8 mouse cellular contexts compared by ENCODE assay signal in genomic region chrX:141475566-141476327, GRCm38 (mm10). TPM values are rescaled to one million over a fixed set of nuclear protein-coding genes. Genes with fewer than 3 reads are reported as not detected.
A peak's percentile ranks its signal among the peaks of the same experiment; 100 is the strongest.
DNase-seq lines count a peak whose midpoint lies in the region; ATAC-seq lines count a peak whose summit lies in the region.

No protein-coding gene starts in this region.

- no peaks in the 10 kb centered on the region for H3K9me3 ChIP-seq in embryonic facial prominence, embryonic 13.5 days
- no peaks in the 10 kb centered on the region for H3K9me3 ChIP-seq in hindbrain, embryonic 10.5 days
- H3K9me3 ChIP-seq in limb, embryonic 13.5 days: no peaks in the 10 kb centered on the region
- no peaks in the 10 kb centered on the region for H3K9me3 ChIP-seq in midbrain, embryonic 16.5 days (replicated peaks; ENCODE audit: control insufficient read depth, low read length, poor library complexity, severe bottlenecking)

- no peaks in the 10 kb centered on the region for H3K36me3 ChIP-seq in embryonic facial prominence, embryonic 13.5 days
- no peaks in the 10 kb centered on the region for H3K36me3 ChIP-seq in hindbrain, embryonic 10.5 days
- no peaks in the 10 kb centered on the region for H3K36me3 ChIP-seq in limb, embryonic 13.5 days
- H3K36me3 ChIP-seq in midbrain, embryonic 16.5 days (ENCODE audit: control insufficient read depth, insufficient read depth, low read length): no peaks in the 10 kb centered on the region

- H3K27ac ChIP-seq in embryonic facial prominence, embryonic 13.5 days: 0 out of 2 replicates have a peak overlapping the region, but pooled peaks have one; percentile 16
- H3K27ac ChIP-seq in hindbrain, embryonic 10.5 days: peak overlapping the region; percentile 87
- no peak overlapping the region for H3K27ac ChIP-seq in limb, embryonic 13.5 days
- H3K27ac ChIP-seq in midbrain, embryonic 16.5 days (ENCODE audit: low read length): no peak overlapping the region

- 23% methylated on average over 14 of the region's 14 CpGs for WGBS in embryonic facial prominence, embryonic 13.5 days
- WGBS in hindbrain, embryonic 10.5 days: 22% methylated on average over 14 of the region's 14 CpGs
- WGBS in limb, embryonic 13.5 days: 18% methylated on average over 14 of the region's 14 CpGs
- 23% methylated on average over 14 of the region's 14 CpGs for WGBS in midbrain, embryonic 16.5 days

- no peaks in the 10 kb centered on the region for H3K4me1 ChIP-seq in embryonic facial prominence, embryonic 13.5 days
- H3K4me1 ChIP-seq in hindbrain, embryonic 10.5 days (replicated peaks): no peaks in the 10 kb centered on the region
- peaks cover 3% of the 10 kb centered on the region; the same call in 1 of the 2 replicates for H3K4me1 ChIP-seq in limb, embryonic 13.5 days
- H3K4me1 ChIP-seq in midbrain, embryonic 16.5 days (ENCODE audit: control insufficient read depth, insufficient read depth, low read length): no peaks in the 10 kb centered on the region

- H3K4me3 ChIP-seq in embryonic facial prominence, embryonic 13.5 days: peak overlapping the region; percentile 46
- H3K4me3 ChIP-seq in hindbrain, embryonic 10.5 days: peak overlapping the region; percentile 57
- H3K4me3 ChIP-seq in limb, embryonic 13.5 days: peak overlapping the region; percentile 50
- H3K4me3 ChIP-seq in midbrain, embryonic 16.5 days (ENCODE audit: low read depth, low read length): peak overlapping the region; percentile 41

- 0 out of 2 replicates have a peak, but pooled peaks have one; percentile 48 for ATAC-seq in embryonic facial prominence, embryonic 13.5 days (ENCODE audit: insufficient number of reproducible peaks, insufficient read depth, low FRiP score, low TSS enrichment, low read depth)
- ATAC-seq in limb, embryonic 13.5 days (ENCODE audit: low FRiP score, low read depth): peak; percentile 72
- ATAC-seq in midbrain, embryonic 16.5 days: peak; percentile 77

- H3K4me2 ChIP-seq in embryonic facial prominence, embryonic 13.5 days: peak overlapping the region; percentile 62
- peak overlapping the region; percentile 64 for H3K4me2 ChIP-seq in limb, embryonic 13.5 days (replicated peaks)
- H3K4me2 ChIP-seq in midbrain, embryonic 16.5 days (ENCODE audit: low read length): peak overlapping the region; percentile 72

- peak; percentile 2 for DNase-seq in right cerebral cortex, adult 18-20 months
- no peak for DNase-seq in right cerebral cortex, postnatal 4 days
- no peak for DNase-seq in hindbrain, embryonic 10.5 days (ENCODE audit: low spot score)
- DNase-seq in MN1 (ENCODE audit: low spot score): no peak
- DNase-seq in layer of hippocampus, adult 9-10 months (ENCODE audit: low spot score): no peak

- H3K9ac ChIP-seq in embryonic facial prominence, embryonic 13.5 days: peak overlapping the region; percentile 58
- peak overlapping the region; percentile 59 for H3K9ac ChIP-seq in limb, embryonic 13.5 days
- H3K9ac ChIP-seq in midbrain, embryonic 16.5 days (ENCODE audit: low read depth, low read length): 0 out of 2 replicates have a peak overlapping the region, but pooled peaks have one; percentile 20

- peaks cover 31% of the 10 kb centered on the region for H3K27me3 ChIP-seq in embryonic facial prominence, embryonic 13.5 days
- peaks cover 41% of the 10 kb centered on the region for H3K27me3 ChIP-seq in hindbrain, embryonic 10.5 days (ENCODE audit: insufficient read depth, poor library complexity, severe bottlenecking)
- H3K27me3 ChIP-seq in limb, embryonic 13.5 days: peaks cover 19% of the 10 kb centered on the region
- H3K27me3 ChIP-seq in midbrain, embryonic 16.5 days (ENCODE audit: control insufficient read depth, insufficient read depth, low read depth, low read length): peaks cover 12% of the 10 kb centered on the region

RNA-seq across cellular contexts. Expression of gene Col4a5, which starts 0.6 kb away (rescaled TPM):
- polyA plus RNA-seq in embryonic facial prominence, embryonic 13.5 days (2015; fragmentation: Nextera tagmentation; extraction: Ambion mirVana): 8.7 and 9.4 TPM in 2 replicates
- 14.4 and 14.7 TPM in 2 replicates for polyA plus RNA-seq in hindbrain, embryonic 10.5 days (2016; fragmentation: Nextera tagmentation; extraction: Ambion mirVana)
- 9.3 and 11.1 TPM in 2 replicates for polyA plus RNA-seq in limb, embryonic 13.5 days (2015; fragmentation: Nextera tagmentation; extraction: Ambion mirVana)
- polyA plus RNA-seq in midbrain, embryonic 16.5 days (2015; fragmentation: Nextera tagmentation; extraction: Ambion mirVana): 6.9 and 7.0 TPM in 2 replicates

RNA-seq across cellular contexts. Expression of gene Col4a6, which starts 1.9 kb away (rescaled TPM):
- polyA plus RNA-seq in embryonic facial prominence, embryonic 13.5 days (2015; fragmentation: Nextera tagmentation; extraction: Ambion mirVana): 1.2 and 1.3 TPM in 2 replicates
- polyA plus RNA-seq in hindbrain, embryonic 10.5 days (2016; fragmentation: Nextera tagmentation; extraction: Ambion mirVana): 2.5 and 3.0 TPM in 2 replicates
- polyA plus RNA-seq in limb, embryonic 13.5 days (2015; fragmentation: Nextera tagmentation; extraction: Ambion mirVana): 1.0 and 1.1 TPM in 2 replicates
- polyA plus RNA-seq in midbrain, embryonic 16.5 days (2015; fragmentation: Nextera tagmentation; extraction: Ambion mirVana): 2.2 TPM in 2 replicates

Comparison
In these comparisons a context has a peak if more than half of its experiments do, and no peak if none do; other contexts are left out.
1. H3K27ac ChIP-seq: peak in embryonic facial prominence, embryonic 13.5 days (single experiment) and hindbrain, embryonic 10.5 days (single experiment); none in limb, embryonic 13.5 days (single experiment) and midbrain, embryonic 16.5 days (single experiment).
2. Peak in every context shown above with its lines, with median percentiles within 50 percentile points of each other: ATAC-seq, H3K4me2 ChIP-seq, H3K4me3 ChIP-seq and H3K9ac ChIP-seq.